In the genomic region with DNA sequence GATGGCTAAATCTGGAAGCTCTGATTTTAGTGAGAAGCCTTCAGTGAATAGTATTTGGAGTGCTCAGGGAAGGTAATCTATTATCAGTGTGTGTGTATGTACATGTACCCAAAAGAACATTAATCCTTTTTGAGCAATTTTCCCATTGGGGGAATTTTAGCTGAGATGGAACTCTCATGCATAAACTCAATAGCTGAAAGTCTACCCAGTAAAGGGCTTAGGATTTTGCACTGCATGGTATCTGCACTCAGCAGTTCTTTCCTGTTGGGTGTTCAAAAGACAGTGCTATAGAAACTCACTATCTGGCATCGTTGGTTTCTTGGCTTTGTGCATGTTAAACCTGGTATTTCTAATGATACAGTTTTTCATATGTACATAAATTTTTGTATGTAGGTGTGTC, we compare ENCODE assay signal across 23 mouse cellular contexts.
"Had no signal": no experiment of that assay in that cellular context is flagged by ENCODE, and none has a peak within 500 bp of the region (broad histone marks: within the 10 kb centered on the region; RNA-seq: fewer than 3 reads in every experiment).

No protein-coding gene starts in this region.

- H3K4me2 ChIP-seq: heart, embryonic 12.5 days; hindbrain, embryonic 13.5 days; hindbrain, embryonic 15.5 days; limb, embryonic 12.5 days; liver, embryonic 11.5 days; liver, embryonic 13.5 days; liver, embryonic 15.5 days had no signal

- H3K4me3 ChIP-seq: gastrocnemius, adult 2 months; heart, embryonic 10.5 days; heart, embryonic 12.5 days; hindbrain, embryonic 13.5 days; hindbrain, embryonic 15.5 days; layer of hippocampus, adult 2 months; left cerebral cortex, adult 2 months; limb, embryonic 10.5 days; limb, embryonic 12.5 days; liver, embryonic 13.5 days; liver, embryonic 15.5 days had no signal

- DNase-seq: gastrocnemius, adult 2 months; gastrocnemius, postnatal 10 days; gastrocnemius, postnatal 25 days; heart, adult 18-20 months; heart, postnatal 10 days; kidney, adult 11 months; kidney, adult 8-10 months; kidney, postnatal 10 days; kidney, postnatal 25 days; kidney, postnatal 4 days; liver; liver, embryonic 13.5 days had no signal

- H3K4me1 ChIP-seq: heart, embryonic 10.5 days; heart, embryonic 12.5 days; limb, embryonic 10.5 days; limb, embryonic 12.5 days had no signal

- H3K27me3 ChIP-seq: heart, embryonic 12.5 days; hindbrain, embryonic 13.5 days; hindbrain, embryonic 15.5 days; limb, embryonic 12.5 days; liver, embryonic 13.5 days; liver, embryonic 15.5 days had no signal

- H3K27ac ChIP-seq: gastrocnemius, adult 2 months; heart, embryonic 10.5 days; hindbrain, embryonic 13.5 days; hindbrain, embryonic 15.5 days; hindbrain, postnatal 0 days; layer of hippocampus, adult 2 months; left cerebral cortex, adult 2 months; limb, embryonic 10.5 days; limb, embryonic 12.5 days; liver, embryonic 13.5 days; liver, embryonic 15.5 days had no signal

- H3K9me3 ChIP-seq: heart, embryonic 10.5 days; heart, embryonic 12.5 days; hindbrain, embryonic 13.5 days; hindbrain, embryonic 15.5 days; limb, embryonic 10.5 days; limb, embryonic 12.5 days; liver, embryonic 13.5 days; liver, embryonic 15.5 days had no signal

- H3K9ac ChIP-seq: heart, embryonic 12.5 days; hindbrain, embryonic 13.5 days; hindbrain, embryonic 15.5 days; limb, embryonic 12.5 days; liver, embryonic 13.5 days; liver, embryonic 15.5 days had no signal
